Mouse (Mus musculus) bone marrow macrophage, adult 2 months (primary cell): ENCODE measurements around the gene Nrxn1.

ENCODE experiments used
- CTCF ChIP-seq: IDR thresholded peaks from 2 replicates; pipeline ENCODE4 v1.5.1; 2012; ENCODE audit warnings: low read depth, mild to moderate bottlenecking, low read length, moderate library complexity
- POLR2A ChIP-seq: IDR thresholded peaks from 2 replicates; pipeline ENCODE4 v1.6.1; 2012; ENCODE audit warnings: mild to moderate bottlenecking, low read depth, low read length, borderline replicate concordance

DNA sequence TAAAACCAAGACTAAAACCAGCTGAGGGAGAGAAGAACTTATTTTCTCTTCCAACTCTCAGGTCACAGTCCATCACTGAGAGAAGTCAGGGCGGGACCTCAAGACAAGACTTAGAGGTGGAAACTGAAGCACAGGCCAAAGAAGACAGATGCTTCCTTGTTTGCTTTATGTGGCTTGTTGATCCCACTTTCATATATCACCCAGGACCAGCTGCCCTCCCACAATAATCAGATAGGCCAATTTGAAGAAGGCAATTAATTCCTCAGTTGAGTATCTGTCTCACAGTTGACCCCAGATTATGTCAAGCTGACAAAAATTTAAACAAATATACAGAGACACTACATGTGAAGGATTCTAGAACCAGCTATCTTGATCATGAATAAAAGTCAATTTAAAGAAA, 312.4 kb downstream of the Nrxn1 start:
- TF ChIP-seq POLR2A (no peak), CTCF (no peak)
